9 mouse cellular contexts compared by ENCODE assay signal in genomic region chr6:112459341-112459749, GRCm38 (mm10). TPM values are rescaled to one million over a fixed set of nuclear protein-coding genes. Genes with fewer than 3 reads are reported as not detected.
DNase-seq lines count a peak whose midpoint lies in the region; ATAC-seq lines count a peak whose summit lies in the region.
"Had no signal": no experiment of that assay in that cellular context is flagged by ENCODE, and none has a peak within 500 bp of the region (broad histone marks: within the 10 kb centered on the region; RNA-seq: fewer than 3 reads in every experiment).

Cav3 (plus strand) TSS chr6:112459505.

- no peaks in the 10 kb centered on the region for H3K9me3 ChIP-seq in embryonic facial prominence, embryonic 12.5 days
- H3K9me3 ChIP-seq in embryonic facial prominence, embryonic 10.5 days = no peaks in the 10 kb centered on the region
- no peaks in the 10 kb centered on the region for H3K9me3 ChIP-seq in stomach, embryonic 15.5 days
- H3K9me3 ChIP-seq: forebrain, embryonic 10.5 days had no signal

- 61% methylated on average over 12 of the region's 12 CpGs for WGBS in embryonic facial prominence, embryonic 12.5 days
- 74% methylated on average over 12 of the region's 12 CpGs for WGBS in embryonic facial prominence, embryonic 10.5 days
- 55% methylated on average over 12 of the region's 12 CpGs for WGBS in stomach, embryonic 15.5 days

- no peak within 1 kb of the TSS for H3K27ac ChIP-seq in embryonic facial prominence, embryonic 12.5 days
- H3K27ac ChIP-seq in embryonic facial prominence, embryonic 10.5 days (replicated peaks) = no peak within 1 kb of the TSS
- no peak within 1 kb of the TSS for H3K27ac ChIP-seq in stomach, embryonic 15.5 days
- H3K27ac ChIP-seq: forebrain, embryonic 10.5 days had no signal

- no peak for DNase-seq in embryonic facial prominence, embryonic 10.5 days (ENCODE audit: low spot score)
- peak; percentile 17 for DNase-seq in right cerebral cortex, postnatal 14 days
- no peak for DNase-seq in right cerebral cortex, postnatal 36 days (ENCODE audit: low spot score in 2 of 2)
- peak; percentile 65 to 80 for DNase-seq in heart, postnatal 14 days
- no peak for DNase-seq in adrenal gland, postnatal 36 days
- no peak for DNase-seq in spleen, postnatal 10 days (ENCODE audit: low spot score in 2 of 2)

- intact Hi-C loops in heart, postnatal 14 days (cut with DNase I) = no loop called here

- H3K9ac ChIP-seq in embryonic facial prominence, embryonic 12.5 days = no peak within 1 kb of the TSS
- H3K9ac ChIP-seq in stomach, embryonic 15.5 days = no peak within 1 kb of the TSS

- no peak within 1 kb of the TSS for H3K4me2 ChIP-seq in embryonic facial prominence, embryonic 12.5 days (replicated peaks)
- H3K4me2 ChIP-seq in stomach, embryonic 15.5 days = 0 out of 2 replicates have a peak within 1 kb of the TSS, but pooled peaks have one; percentile 5

- peak; percentile 50 for ATAC-seq in embryonic facial prominence, embryonic 12.5 days (ENCODE audit: insufficient number of reproducible peaks, insufficient read depth, low FRiP score, low TSS enrichment)
- ATAC-seq in stomach, embryonic 15.5 days (ENCODE audit: insufficient read depth, low FRiP score, low read depth) = peak; percentile 35; the same call in 1 of the 2 replicates

- no peaks in the 10 kb centered on the region for H3K27me3 ChIP-seq in embryonic facial prominence, embryonic 12.5 days
- H3K27me3 ChIP-seq in embryonic facial prominence, embryonic 10.5 days (replicated peaks; ENCODE audit: low read depth, poor library complexity, severe bottlenecking) = no peaks in the 10 kb centered on the region
- no peaks in the 10 kb centered on the region for H3K27me3 ChIP-seq in stomach, embryonic 15.5 days (replicated peaks)

- no peak within 1 kb of the TSS for H3K4me3 ChIP-seq in embryonic facial prominence, embryonic 12.5 days
- no peak within 1 kb of the TSS for H3K4me3 ChIP-seq in embryonic facial prominence, embryonic 10.5 days
- H3K4me3 ChIP-seq in stomach, embryonic 15.5 days (replicated peaks) = no peak within 1 kb of the TSS
- H3K4me3 ChIP-seq: forebrain, embryonic 10.5 days had no signal

- H3K4me1 ChIP-seq in embryonic facial prominence, embryonic 12.5 days = no peaks in the 10 kb centered on the region
- H3K4me1 ChIP-seq in embryonic facial prominence, embryonic 10.5 days = no peaks in the 10 kb centered on the region
- H3K4me1 ChIP-seq in stomach, embryonic 15.5 days = no peaks in the 10 kb centered on the region
- H3K4me1 ChIP-seq: forebrain, embryonic 10.5 days had no signal

- no peaks in the 10 kb centered on the region for H3K36me3 ChIP-seq in embryonic facial prominence, embryonic 12.5 days
- H3K36me3 ChIP-seq in embryonic facial prominence, embryonic 10.5 days (replicated peaks) = no peaks in the 10 kb centered on the region
- no peaks in the 10 kb centered on the region for H3K36me3 ChIP-seq in stomach, embryonic 15.5 days
- H3K36me3 ChIP-seq: forebrain, embryonic 10.5 days had no signal

RNA-seq across cellular contexts. Expression of gene Cav3, which starts in this region (rescaled TPM):
- 0.71 and 1.2 TPM in 2 replicates for polyA plus RNA-seq in embryonic facial prominence, embryonic 12.5 days (2016; fragmentation: Nextera tagmentation; extraction: Ambion mirVana)
- polyA plus RNA-seq in embryonic facial prominence, embryonic 10.5 days (2016; fragmentation: Nextera tagmentation; extraction: Ambion mirVana) = not detected in 2 replicates
- total RNA-seq in heart, postnatal 14 days (2021) = 100 to 1,000 TPM; 131 to 137 TPM
- polyA plus RNA-seq in stomach, embryonic 15.5 days (2015; fragmentation: Nextera tagmentation; extraction: Ambion mirVana) = 0.90 and 1.3 TPM in 2 replicates
- total RNA-seq in adrenal gland, postnatal 36 days (2021) = not detected
- polyA plus RNA-seq: forebrain, embryonic 10.5 days had no signal

Comparison
In these comparisons a context has a peak if more than half of its experiments do, and no peak if none do; other contexts are left out.
1. RNA of gene Cav3 (total RNA-seq): 131 to 137 TPM in heart, postnatal 14 days; not detected in adrenal gland, postnatal 36 days; every median in the first group is over 100 times any median in the second.
2. DNase-seq: peak in right cerebral cortex, postnatal 14 days (single experiment) and heart, postnatal 14 days (2 of 2); none in embryonic facial prominence, embryonic 10.5 days (single experiment), right cerebral cortex, postnatal 36 days (0 of 2), adrenal gland, postnatal 36 days (0 of 2) and spleen, postnatal 10 days (0 of 2).